In genomic region chr1:143130257-143130656, GRCm38 (mm10) we compare ENCODE assay signal across 22 mouse cellular contexts.
DNase-seq lines count a peak whose midpoint lies in the region; ATAC-seq and TF ChIP-seq lines count a peak whose summit lies in the region.
"Had no signal": no experiment of that assay in that cellular context is flagged by ENCODE, and none has a peak within 500 bp of the region (broad histone marks: within the 10 kb centered on the region; RNA-seq: fewer than 3 reads in every experiment).

No protein-coding gene starts in this region.

- peak overlapping the region; percentile 5; the same call in 1 of the 2 replicates for H3K27ac ChIP-seq in left cerebral cortex, adult 2 months
- H3K27ac ChIP-seq in kidney, embryonic 14.5 days (ENCODE audit: low read depth, low read length) = no peak overlapping the region
- H3K27ac ChIP-seq: embryonic facial prominence, embryonic 13.5 days; forebrain, embryonic 12.5 days; heart, embryonic 10.5 days; hindbrain, embryonic 12.5 days had no signal

- H3K9me3 ChIP-seq in kidney, embryonic 14.5 days (ENCODE audit: control insufficient read depth, low read length) = no peaks in the 10 kb centered on the region
- H3K9me3 ChIP-seq: forebrain, embryonic 12.5 days; heart, embryonic 10.5 days; hindbrain, embryonic 12.5 days had no signal

- no peaks in the 10 kb centered on the region for H3K36me3 ChIP-seq in kidney, embryonic 14.5 days (ENCODE audit: control insufficient read depth, insufficient read depth, low read length)
- H3K36me3 ChIP-seq: embryonic facial prominence, embryonic 13.5 days; forebrain, embryonic 12.5 days; heart, embryonic 10.5 days; hindbrain, embryonic 12.5 days had no signal

- WGBS in kidney, embryonic 14.5 days = 71% methylated on average over 1 of the region's 1 CpGs

- ATAC-seq in kidney, embryonic 14.5 days (ENCODE audit: low FRiP score, low TSS enrichment) = no peak
- ATAC-seq: forebrain, postnatal 0 days; hindbrain, embryonic 16.5 days had no signal

- DNase-seq in frontal cortex, adult 2 months (ENCODE audit: extremely low spot score in 1 of 2, low spot score in 1 of 2) = peak; percentile 11 to 57
- no peak for DNase-seq in frontal cortex, postnatal 25 days (ENCODE audit: low spot score in 2 of 2)
- DNase-seq in left cerebral cortex, adult 2 months (ENCODE audit: extremely low spot score in 1 of 2, low spot score in 2 of 2) = peak in 1 of 2 experiments; percentile 11
- DNase-seq in left cerebral cortex, postnatal 14 days (ENCODE audit: low spot score in 2 of 2) = no peak
- peak; percentile 73 for DNase-seq in brain, adult 2 months (ENCODE audit: low read depth, low spot score)
- peak; percentile 9 to 19 for DNase-seq in left cerebral cortex, postnatal 36 days (ENCODE audit: low spot score in 2 of 2)
- DNase-seq in cerebellum, adult 11-12 months = no peak
- DNase-seq: adrenal gland, postnatal 10 days; cerebellum, adult 18-20 months; cerebellum, adult 9-11 months; cerebellum, postnatal 36 days; forebrain, postnatal 0 days; gastrocnemius, postnatal 36 days; heart, adult 18-20 months; heart, postnatal 10 days; heart, postnatal 4 days had no signal

- H3K4me3 ChIP-seq in left cerebral cortex, adult 2 months = no peak overlapping the region
- no peak overlapping the region for H3K4me3 ChIP-seq in kidney, embryonic 14.5 days (ENCODE audit: low read length)
- H3K4me3 ChIP-seq: embryonic facial prominence, embryonic 13.5 days; forebrain, embryonic 12.5 days; heart, embryonic 10.5 days; hindbrain, embryonic 12.5 days had no signal

- H3K9ac ChIP-seq in kidney, embryonic 14.5 days (ENCODE audit: low read depth, low read length) = no peak overlapping the region
- H3K9ac ChIP-seq: embryonic facial prominence, embryonic 13.5 days; forebrain, embryonic 12.5 days; forebrain, postnatal 0 days; hindbrain, embryonic 12.5 days had no signal

- intact Hi-C loops in left cerebral cortex, adult 2 months (cut with DNase I) = no loop called here
- intact Hi-C loops in left cerebral cortex, postnatal 14 days (cut with DNase I) = no loop called here
- intact Hi-C loops in left cerebral cortex, postnatal 36 days (cut with DNase I) = no loop called here

- no peak overlapping the region for H3K4me2 ChIP-seq in kidney, embryonic 14.5 days (replicated peaks; ENCODE audit: low read depth, low read length)
- H3K4me2 ChIP-seq: embryonic facial prominence, embryonic 13.5 days; forebrain, embryonic 12.5 days; hindbrain, embryonic 12.5 days had no signal

- H3K4me1 ChIP-seq in kidney, embryonic 14.5 days (ENCODE audit: control insufficient read depth, insufficient read depth, low read length) = no peaks in the 10 kb centered on the region
- H3K4me1 ChIP-seq: embryonic facial prominence, embryonic 13.5 days; forebrain, embryonic 12.5 days; heart, embryonic 10.5 days; hindbrain, embryonic 12.5 days had no signal

- TF ChIP-seq CTCF in left cerebral cortex, adult 2 months (IDR thresholded peaks at IDR 0.05) = no peak

- H3K27me3 ChIP-seq in kidney, embryonic 14.5 days (ENCODE audit: control insufficient read depth, insufficient read depth, low read length) = no peaks in the 10 kb centered on the region
- H3K27me3 ChIP-seq: embryonic facial prominence, embryonic 13.5 days; forebrain, embryonic 12.5 days; hindbrain, embryonic 12.5 days had no signal

Comparison
In these comparisons a context has a peak if more than half of its experiments do, and no peak if none do; other contexts are left out.
1. DNase-seq: peak in frontal cortex, adult 2 months (2 of 2), brain, adult 2 months (single experiment) and left cerebral cortex, postnatal 36 days (2 of 2); none in frontal cortex, postnatal 25 days (0 of 2), left cerebral cortex, postnatal 14 days (0 of 2) and cerebellum, adult 11-12 months (single experiment).